Mouse (Mus musculus): ENCODE data around the gene Hoxa6.

Gene Hoxa6

DNA sequence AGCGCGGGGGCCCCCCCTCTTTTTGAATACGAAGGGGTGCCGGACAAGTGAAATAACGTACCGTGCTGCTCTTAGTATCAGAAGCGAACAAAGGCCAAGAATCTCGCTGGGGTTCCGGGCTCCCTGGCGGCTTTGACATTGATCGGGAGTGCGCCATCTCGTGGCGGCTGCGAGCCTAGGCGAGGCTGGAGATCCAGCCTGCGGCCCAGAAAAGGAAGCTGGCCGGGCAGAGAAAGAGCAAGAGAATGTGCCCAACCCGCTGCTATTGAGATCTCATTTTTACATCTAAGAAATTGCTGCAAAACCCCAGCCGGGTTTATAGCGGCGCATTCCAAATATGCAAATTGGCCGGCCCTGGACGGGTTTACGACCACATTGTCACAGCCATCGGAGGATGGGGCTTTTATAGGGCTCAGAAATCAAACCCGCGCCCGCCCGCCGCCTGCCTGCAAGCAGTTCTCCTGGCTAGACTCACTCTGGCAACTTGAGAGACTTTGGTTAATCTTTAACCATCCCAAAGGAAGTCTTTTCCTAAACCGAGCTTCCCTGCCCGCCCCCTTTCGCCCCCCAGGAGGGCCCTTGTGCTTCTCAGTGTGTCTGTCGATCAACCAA, 32.0 kb upstream of the Hoxa6 start, which contains the start of gene Hoxa10:
Hoxa10 (minus strand) TSS at position 466 of the 612 bp plus-strand sequence.
- peak; percentile 94 for DNase-seq (ENCODE audit: low spot score)

DNA sequence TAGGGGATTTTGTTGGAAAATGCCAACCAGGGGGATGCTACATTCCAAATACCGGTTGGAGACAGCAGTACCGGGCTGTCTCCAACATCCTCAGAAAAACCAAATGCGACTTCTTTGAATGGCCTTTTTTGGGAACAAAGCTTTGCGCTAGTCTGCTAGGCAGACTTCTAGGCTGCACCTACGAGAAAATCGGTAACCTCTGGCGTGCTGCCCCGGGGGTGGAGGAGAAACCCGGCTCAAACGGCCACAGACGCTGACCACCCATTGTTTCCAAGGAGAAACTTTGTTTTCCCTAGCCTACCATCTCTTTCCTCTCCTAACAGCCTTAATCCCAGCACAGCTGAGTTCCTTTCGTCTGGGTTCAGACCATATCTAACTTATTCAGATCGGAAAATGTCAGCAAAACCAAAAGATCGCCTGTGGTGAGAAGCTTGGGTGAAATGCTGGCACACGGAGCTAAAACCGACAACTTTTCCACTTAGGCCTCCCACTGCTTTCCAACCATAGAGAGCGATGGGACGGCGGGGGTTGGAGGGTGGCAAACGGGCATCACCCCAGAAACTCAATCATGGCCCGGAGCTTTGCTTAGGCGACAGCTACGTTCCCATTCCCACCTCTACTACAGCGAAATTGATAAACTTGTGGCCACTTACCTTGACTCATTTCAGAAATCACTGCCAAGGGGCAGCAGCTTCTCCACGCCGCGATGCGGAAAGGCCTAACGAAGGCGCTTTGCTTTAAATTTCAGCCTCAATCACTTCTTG, 31.3 kb upstream of the Hoxa6 start:
- no peak for DNase-seq (ENCODE audit: low spot score)

DNA sequence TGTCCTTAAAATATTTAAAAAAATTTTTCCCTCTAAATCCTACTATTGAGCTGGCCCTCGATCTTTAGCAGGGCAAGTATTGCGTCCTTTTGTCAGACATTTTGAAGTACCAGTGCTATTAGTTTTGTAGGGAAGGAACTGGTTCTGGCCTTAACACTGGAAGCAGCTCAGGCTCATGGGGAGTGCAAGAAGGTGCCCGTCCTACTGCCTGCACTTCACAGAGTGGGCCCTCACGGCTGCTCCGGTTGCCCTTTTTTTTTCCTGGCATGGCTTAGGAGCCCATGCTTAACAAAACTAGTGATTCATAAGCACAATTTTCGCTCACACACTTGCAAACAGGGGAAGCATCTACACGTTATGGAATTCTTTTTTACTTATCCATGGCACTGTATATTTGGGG, 30.5 kb upstream of the Hoxa6 start:
- no peak for DNase-seq (ENCODE audit: low spot score)

DNA sequence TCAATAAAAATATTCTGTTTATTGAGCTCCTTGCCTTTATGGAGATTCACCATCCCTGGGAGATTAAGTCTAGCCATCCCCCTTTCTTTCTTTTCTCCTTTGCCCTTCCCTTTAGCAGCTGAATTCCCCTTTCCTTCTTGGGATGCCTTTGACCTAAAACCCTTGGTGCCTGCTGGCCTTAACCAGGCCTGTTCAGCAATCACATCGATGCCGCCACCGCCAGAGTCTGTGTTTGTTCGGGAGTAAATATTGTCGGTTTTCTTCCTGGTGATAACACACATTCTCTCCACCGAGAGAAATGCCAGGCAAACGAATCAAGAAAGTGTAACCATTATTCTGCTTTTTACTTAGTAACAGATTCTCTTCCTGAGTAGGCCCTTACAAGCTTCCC, 29.6 kb upstream of the Hoxa6 start:
- no peak for DNase-seq (ENCODE audit: low spot score)

DNA sequence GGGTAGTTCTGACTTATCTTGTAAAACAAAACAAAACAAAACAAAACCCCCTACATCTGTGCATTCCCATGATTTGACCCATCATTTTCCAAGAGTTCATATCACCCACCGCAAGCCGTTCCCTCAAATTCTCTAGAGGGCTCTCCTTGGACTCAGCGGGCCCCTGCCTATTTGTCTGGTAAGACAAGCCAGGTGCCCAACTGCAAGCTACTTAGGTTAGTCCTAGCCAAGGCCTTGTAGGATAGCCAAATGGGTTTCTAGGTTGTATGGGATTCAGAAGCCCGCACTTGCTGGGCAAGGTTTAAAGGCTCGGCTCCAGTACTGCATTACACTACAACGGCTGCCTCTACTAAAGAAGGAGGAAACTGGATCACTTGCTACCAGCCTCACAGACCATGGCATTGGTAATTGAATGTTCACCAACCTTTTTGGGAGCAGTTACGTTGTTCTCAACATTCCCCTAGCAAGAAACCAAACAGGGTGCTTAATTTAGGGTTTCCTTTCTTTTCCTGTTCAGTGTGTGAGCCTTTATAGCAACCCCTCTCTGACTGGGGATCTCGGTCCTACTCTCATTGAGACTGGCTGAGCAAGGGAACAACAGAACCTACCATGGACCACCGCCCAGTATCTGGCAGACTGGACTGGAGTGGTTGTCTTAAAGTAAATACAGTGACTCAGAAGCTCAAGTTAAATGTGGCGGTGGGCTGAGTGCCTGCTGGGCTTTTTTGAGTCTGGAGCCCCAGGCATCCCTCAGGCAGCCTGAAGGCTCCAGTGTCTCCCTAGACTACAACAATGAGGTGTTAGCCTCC, 29.0 kb upstream of the Hoxa6 start:
- DNase-seq (ENCODE audit: low spot score): no peak

GRCm38 (mm10) chr6:52236806-52237205, 28.3 kb upstream of the Hoxa6 start:
- no peak for DNase-seq (ENCODE audit: low spot score)

- DNase-seq (ENCODE audit: low spot score): no peak
Observed at GRCm38 (mm10) chr6:52235866-52236265, 27.3 kb upstream of the Hoxa6 start.

- DNase-seq (ENCODE audit: low spot score): no peak
Observed at GRCm38 (mm10) chr6:52235267-52235666, 26.7 kb upstream of the Hoxa6 start.

- DNase-seq (ENCODE audit: low spot score): no peak
Observed at GRCm38 (mm10) chr6:52234428-52235140, 26.1 kb upstream of the Hoxa6 start.

DNA sequence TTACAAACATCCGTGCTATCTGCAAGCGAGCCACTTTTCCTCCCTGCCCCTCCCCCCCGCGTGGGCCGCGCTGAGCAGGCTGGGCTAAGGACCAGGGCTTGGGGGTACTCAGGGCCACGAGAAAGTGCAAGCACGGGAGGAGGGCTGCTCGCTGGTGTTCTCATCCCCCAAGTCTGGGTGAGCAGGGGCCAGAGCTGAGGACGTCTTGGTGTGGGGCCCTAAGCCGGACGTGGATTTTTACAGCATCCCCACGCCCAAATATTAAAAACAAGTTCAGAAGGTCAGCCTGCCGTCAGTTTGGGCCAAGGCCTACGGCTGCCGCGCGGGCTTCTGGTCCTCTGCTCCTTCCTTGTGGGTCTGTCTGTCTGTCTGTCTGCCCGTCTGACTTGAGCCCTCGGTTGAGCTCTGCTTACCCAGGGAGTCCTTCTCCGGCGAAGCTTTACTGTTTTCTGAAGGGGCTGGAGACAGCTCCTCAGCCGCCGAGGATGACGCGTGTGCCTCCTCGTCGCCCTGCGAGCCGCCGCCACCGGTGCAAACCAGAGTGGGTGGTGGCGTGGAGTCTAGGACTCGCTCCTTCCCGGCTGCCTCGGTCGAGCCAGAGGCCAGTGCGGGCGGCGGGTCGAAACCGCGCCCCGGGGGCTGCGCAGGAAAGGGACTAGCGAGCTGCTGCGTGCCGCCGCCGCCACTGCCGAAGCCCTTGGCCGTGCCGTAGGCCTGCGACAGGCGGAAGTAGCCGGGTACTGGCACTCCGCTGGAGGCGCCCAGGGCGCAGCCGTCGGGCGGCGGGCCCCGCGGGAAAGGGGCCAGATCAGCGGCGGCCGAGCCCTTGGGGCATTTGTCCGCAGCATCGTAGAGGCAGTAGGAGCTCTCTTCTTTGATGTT, 25.3 kb upstream of the Hoxa6 start:
- DNase-seq (ENCODE audit: low spot score): no peak

DNA sequence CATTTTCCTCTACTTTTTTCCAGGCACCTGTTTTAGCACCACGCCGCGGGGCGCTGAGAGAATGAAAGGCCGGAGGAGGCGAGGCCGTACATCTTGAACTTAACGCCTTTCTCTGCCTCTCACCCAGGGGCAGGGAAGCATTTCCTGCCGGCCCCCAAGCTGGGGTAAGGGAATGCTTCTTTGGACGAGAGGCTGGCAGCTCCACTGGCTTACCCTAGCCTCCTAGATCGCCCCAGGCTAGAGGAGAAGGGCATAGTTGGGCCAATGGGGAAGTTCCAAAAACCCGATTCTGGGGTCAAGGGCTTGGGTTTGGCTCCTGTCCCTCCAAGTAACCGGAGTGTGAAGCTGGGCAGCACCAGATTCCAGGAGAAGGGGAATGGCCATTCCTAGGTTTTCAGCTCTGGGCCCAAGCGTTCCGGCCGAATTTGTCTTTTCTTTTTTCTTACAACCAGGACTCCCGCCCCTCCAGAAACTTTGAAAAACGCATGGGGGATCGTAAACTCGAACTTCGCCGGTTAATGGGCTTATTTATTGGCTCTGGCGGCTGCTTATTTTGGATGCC, 24.5 kb upstream of the Hoxa6 start:
- no peak for DNase-seq (ENCODE audit: low spot score)

- no peak for DNase-seq (ENCODE audit: low spot score)
Observed at GRCm38 (mm10) chr6:52232568-52232965, 24.0 kb upstream of the Hoxa6 start.

DNA sequence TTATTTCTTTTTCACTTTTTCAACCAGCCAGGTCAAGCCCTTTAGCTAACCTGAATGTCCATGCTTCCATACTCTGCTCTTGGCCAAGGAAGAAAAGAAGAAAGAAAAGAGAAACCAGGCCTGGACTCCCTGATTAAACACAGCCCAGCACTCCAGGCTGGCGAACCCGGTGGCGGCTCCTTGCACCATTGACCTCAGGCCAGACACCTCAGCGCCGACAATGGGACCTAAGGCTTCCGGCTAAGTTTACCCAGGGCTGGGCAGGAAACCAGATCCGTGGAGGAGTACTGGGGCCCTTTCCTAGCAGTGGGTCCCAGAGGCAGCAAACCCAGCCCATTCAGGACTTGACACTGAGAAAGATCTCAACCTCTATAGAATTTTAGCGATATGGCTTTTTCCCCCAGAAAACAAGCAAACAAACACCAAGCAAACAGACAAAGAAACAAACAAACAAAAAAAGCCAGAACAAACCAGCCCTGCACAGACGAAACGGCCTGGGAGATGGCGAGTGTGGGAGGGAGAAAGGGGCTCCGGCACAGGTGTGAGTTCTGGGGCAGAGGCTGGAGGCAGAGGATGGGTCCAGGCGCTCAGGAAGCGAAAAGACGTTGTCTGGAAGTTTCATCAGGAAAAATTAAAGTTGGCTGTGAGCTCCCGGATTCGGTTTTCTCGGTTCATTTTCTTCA, 23.5 kb upstream of the Hoxa6 start:
- DNase-seq (ENCODE audit: low spot score): no peak

GRCm38 (mm10) chr6:52230516-52231165, 22.1 kb upstream of the Hoxa6 start, which contains the start of gene Hoxa9:
Hoxa9 (minus strand) TSS chr6:52231089.
- no peak for DNase-seq (ENCODE audit: low spot score)

DNA sequence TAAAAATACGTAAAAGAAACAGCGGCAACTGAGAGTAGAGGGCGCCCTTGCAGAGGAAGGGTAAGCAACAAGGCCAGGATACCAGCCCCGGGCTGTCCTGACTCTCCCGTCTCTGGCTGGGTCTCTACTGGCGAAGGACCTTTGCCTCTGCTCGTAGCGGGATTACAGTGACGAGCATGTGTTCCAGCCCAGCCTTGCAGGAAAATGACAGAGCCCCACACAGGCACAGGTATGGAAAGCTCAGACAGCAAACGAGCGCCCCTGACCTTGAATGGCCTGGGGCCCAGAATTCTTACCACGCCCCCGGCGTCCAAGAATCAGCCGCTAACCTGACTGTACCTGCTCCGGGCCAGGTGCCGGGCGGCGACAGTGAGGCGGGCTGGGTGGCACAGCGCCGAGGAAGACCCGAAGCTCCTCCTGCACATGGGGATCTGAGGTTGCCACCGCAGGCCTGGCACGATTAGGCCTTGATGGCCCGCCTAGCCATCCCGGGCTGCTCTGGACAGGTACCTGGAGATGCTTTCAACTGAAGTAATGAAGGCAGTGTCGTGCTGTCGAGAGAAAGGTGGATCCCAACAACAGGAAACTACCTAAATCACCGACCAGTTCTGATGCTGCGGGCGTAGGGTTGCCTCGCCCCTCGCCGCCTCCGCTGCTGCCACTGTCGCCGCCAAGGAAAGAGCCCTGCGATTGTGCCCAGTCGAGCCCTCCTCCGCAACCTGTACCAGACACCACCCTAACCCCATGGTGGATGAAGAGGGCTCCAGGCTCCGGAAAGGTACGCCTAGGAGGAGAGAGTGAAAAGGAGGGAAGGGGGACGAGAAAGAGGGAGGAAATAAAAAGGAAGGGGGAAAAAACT, 21.3 kb upstream of the Hoxa6 start:
- DNase-seq (ENCODE audit: low spot score): no peak

GRCm38 (mm10) chr6:52228475-52229465, 20.2 kb upstream of the Hoxa6 start:
- DNase-seq (ENCODE audit: low spot score): no peak

DNA sequence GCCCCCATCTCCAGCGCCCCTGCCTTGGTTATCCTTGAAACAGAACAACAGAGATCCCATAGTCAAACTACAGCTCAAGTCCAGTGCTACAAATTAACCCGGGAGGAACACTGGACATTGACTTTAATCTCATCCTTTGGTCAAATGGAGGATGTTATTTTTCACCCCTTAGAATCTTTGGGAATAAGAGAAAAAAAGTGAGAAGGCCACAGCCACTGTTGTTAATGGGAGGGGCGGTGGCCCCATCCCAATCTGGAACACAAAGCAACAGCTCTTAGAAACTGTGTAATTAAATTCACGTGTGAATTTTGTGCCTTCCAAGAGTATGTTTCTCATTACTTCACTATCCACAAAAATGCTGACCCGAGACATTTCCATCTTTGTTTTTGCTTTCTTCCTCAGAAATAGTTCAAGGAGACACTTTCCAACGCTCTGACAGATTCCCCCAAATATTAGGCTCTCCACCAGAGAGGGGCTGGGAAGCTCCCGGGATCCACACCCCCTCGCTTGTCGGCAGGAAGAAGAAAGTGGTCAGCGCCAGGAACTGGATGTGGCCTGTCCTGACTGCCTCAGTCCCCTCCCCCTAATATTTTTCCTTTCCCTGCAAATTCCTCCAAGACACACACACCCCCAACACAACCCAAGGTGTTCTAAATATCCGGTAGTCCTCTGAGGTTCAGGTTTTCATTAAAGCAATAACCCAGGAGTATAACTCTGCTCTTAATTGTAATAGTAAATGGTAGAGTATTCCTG, 19.1 kb upstream of the Hoxa6 start:
- no peak for DNase-seq (ENCODE audit: low spot score)
